Mouse (Mus musculus) kidney, adult 2 months (tissue): Measurements from ENCODE around the gene Rnf214. TPM values are rescaled to one million over a fixed set of nuclear protein-coding genes. Genes with fewer than 3 reads are reported as not detected.
"Not testable (repeated sequence)": the region's sequence is repeated elsewhere in the genome, so short reads cannot be mapped to it uniquely, and the experiment has no call there.

Experiments used
- DNase-seq: peaks from one replicate; pipeline ENCODE4 v3.0.0; 2021
- H3K27ac ChIP-seq: fragments of 200-500 bp; 2 replicates; pipeline ENCODE4 v1.5.1; 2012; ENCODE audit warnings: low read depth, low read length, control low read depth, inconsistent platforms; ENCODE audit not compliant: insufficient read depth
- H3K27me3 ChIP-seq: fragments of 200-500 bp; replicated peaks from 2 replicates; pipeline ENCODE4 v1.6.1; 2012; ENCODE audit warnings: mild to moderate bottlenecking, moderate library complexity, low read length, inconsistent platforms; ENCODE audit not compliant: control insufficient read depth, insufficient read depth
- H3K36me3 ChIP-seq: fragments of 200-500 bp; 2 replicates; pipeline ENCODE4 v1.6.1; 2012; ENCODE audit warnings: mild to moderate bottlenecking, moderate library complexity, low read length, inconsistent platforms; ENCODE audit not compliant: control insufficient read depth, insufficient read depth
- H3K4me1 ChIP-seq: fragments of 200-500 bp; 2 replicates; pipeline ENCODE4 v1.6.1; 2011; ENCODE audit warnings: low read length; ENCODE audit not compliant: control insufficient read depth, insufficient read depth
- H3K4me3 ChIP-seq: fragments of 200-500 bp; 2 replicates; pipeline ENCODE4 v1.5.1; 2011; ENCODE audit warnings: mild to moderate bottlenecking, low read depth, low read length, control low read depth; ENCODE audit not compliant: insufficient read depth
- CTCF ChIP-seq: fragments of 200-500 bp; conservative IDR thresholded peaks from 2 replicates; pipeline ENCODE4 v1.5.1; 2011; ENCODE audit warnings: low read depth, mild to moderate bottlenecking, control low read depth, low read length, moderate library complexity, mixed read lengths; ENCODE audit not compliant: insufficient read depth, insufficient read length
- POLR2A ChIP-seq: fragments of 200-500 bp; IDR thresholded peaks from one replicate; pipeline ENCODE4 v1.6.1; 2011; ENCODE audit warnings: low read depth, low read length, control low read depth
- WGBS: fragments of 180-500 bp; shearing (Covaris S2); methylation state at CpG from one replicate; pipeline ENCODE4 v1.1.7; 2018; 5-methylcytosine and 5-hydroxymethylcytosine counted together
- polyA plus RNA-seq: library from polyadenylated mRNA; depleted of rRNA; stranded (reverse); fragments of >200 nt; gene quantifications from 2 replicates; pipeline ENCODE4 v1.2.3, GENCODE M21; 2012

Gene Rnf214
- polyA plus RNA-seq, 1 experiment: 17.0 TPM

DNA sequence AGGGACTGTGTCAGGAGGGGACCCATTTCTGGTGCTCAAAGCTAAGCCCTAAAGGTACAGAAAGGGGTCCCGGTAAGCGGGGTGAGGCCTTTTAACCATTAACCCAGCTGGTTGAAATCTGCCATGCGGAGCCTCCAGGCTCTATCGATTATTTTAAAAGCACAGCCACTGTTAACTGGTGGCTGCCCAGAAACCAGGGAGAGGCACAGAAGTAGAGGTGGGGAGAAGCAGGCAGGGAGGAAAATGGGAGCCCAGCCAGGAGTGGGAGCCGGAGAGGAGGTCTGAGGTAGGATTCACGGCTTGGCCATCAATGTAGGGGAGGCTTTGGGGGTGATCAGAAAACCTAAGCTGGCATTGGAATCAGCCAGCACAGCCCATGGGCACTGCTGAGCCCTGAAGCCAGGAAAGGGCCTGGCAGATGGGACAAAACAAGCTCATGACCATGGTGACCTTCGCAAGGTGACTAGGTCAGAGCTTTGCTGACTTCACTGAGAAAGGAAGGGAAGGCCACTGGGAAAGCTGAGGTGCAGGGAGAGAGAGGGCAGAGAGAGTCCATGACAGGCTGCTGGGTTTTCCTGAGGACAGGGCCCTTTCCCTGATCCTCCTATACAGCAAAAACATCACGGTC is 56.1 kb downstream of the Rnf214 start:
- no peaks in the 10 kb centered on the region for H3K27me3 ChIP-seq
- no peak overlapping the region for H3K4me3 ChIP-seq
- H3K36me3 ChIP-seq: no peaks in the 10 kb centered on the region
- H3K27ac ChIP-seq: peak overlapping the region; percentile 41
- peaks cover 11% of the 10 kb centered on the region for H3K4me1 ChIP-seq
- TF ChIP-seq CTCF (no peak), POLR2A (no peak)
- WGBS: 31% methylated on average over 8 of the region's 8 CpGs
- peak; percentile 25 for DNase-seq

DNA sequence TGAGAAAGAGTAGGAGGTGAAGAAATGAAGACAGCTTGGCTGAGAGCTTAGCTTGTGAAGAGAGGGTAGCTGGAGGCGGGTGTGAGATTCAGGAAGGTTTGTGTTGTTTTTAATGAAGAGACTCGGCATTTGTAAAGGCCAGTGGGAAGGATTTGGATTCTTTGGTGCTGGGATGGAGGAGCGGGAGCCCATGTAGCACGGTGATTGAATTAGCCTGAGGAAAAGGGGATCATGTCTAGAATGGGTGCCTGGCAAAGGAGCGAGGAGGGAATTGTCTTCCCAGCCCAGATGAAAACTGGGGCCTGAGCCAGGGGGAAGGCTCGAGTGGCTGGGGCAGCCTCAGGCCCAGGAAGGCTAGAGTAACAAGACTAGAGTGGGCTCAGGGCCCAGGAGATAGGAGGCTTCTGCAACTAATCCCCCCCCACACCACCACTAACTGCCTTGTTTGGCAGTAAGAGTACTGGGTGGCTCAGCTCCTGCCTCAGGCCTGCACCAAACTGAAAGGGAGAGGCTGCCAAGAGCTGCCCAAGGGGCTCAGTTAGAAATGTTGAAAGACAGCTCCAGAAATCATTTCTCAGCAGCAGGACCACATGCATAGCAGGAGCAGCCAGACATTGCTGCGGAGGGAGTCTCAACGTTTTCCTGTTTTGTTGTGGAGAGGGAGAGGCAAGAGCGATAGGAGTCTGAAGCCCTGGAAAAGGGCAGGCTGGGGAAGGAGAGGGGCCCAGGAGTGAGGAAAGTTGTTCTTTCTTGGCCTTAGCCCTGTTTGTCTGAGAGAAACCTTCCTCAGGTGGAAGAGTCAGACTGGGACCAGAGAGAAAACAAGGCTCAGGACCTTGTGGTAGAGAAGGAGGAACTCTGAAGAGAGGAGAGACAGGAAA is 56.9 kb downstream of the Rnf214 start:
- peak; percentile 15 for DNase-seq
- WGBS: 50% methylated on average over 9 of the region's 9 CpGs
- no peak for TF ChIP-seq POLR2A
- TF ChIP-seq CTCF: no peak
- no peak overlapping the region for H3K4me3 ChIP-seq
- peaks cover 11% of the 10 kb centered on the region for H3K4me1 ChIP-seq
- peak overlapping the region; percentile 41 for H3K27ac ChIP-seq
- no peaks in the 10 kb centered on the region for H3K36me3 ChIP-seq
- no peaks in the 10 kb centered on the region for H3K27me3 ChIP-seq

GRCm38 (mm10) chr9:45846891-45847460 is 59.7 kb downstream of the Rnf214 start:
- 73% methylated on average over 5 of the region's 5 CpGs for WGBS
- TF ChIP-seq CTCF (no peak), POLR2A (no peak)
- H3K4me1 ChIP-seq: peaks cover 11% of the 10 kb centered on the region

DNA sequence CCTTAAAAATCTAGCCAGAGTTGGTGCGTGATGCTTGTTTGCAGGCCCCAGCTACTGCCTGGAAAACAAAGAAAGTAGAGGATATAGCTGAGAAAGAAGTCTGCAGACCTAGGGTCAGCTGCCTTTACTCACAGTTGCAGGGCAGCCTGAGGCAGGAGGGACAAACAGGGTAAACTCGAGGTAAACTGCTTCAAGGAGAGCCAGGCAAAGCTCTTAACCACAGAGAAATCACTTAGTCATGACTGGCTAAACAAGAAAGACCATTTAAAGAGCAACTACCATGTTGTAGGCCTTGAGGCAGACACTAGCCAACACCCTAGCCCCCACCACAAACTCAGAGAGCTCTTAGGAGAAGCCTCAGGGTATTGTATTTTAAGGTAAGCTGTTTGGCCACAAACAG is 60.5 kb downstream of the Rnf214 start:
- H3K4me1 ChIP-seq, H3K36me3 ChIP-seq: not testable (repeated sequence)
- WGBS: 45% methylated on average over 2 of the region's 2 CpGs

More at GRCm38 (mm10) chr9:45846891-45847460, 59.7 kb downstream of the Rnf214 start:
- no peak overlapping the region for H3K4me3 ChIP-seq
- DNase-seq: no peak
- no peaks in the 10 kb centered on the region for H3K36me3 ChIP-seq
- no peaks in the 10 kb centered on the region for H3K27me3 ChIP-seq
- H3K27ac ChIP-seq: no peak overlapping the region

GRCm38 (mm10) chr9:45845541-45845940 is 61.2 kb downstream of the Rnf214 start:
- DNase-seq: no peak
- 88% methylated on average over 3 of the region's 3 CpGs for WGBS
- Histone ChIP-seq H3K4me3 (no peak overlapping the region), H3K27me3 (no peaks in the 10 kb centered on the region), H3K36me3 (no peaks in the 10 kb centered on the region), H3K4me1 (peaks cover 1% of the 10 kb centered on the region), H3K27ac (no peak overlapping the region)
- TF ChIP-seq POLR2A (no peak), CTCF (no peak)

More for the DNA sequence above, 60.5 kb downstream of the Rnf214 start:
- not testable (repeated sequence) for H3K27me3 ChIP-seq, H3K27ac ChIP-seq, H3K4me3 ChIP-seq, DNase-seq

- 62% methylated on average over 1 of the region's 1 CpGs for WGBS
- TF ChIP-seq POLR2A: no peak
- no peak for TF ChIP-seq CTCF
Measured at GRCm38 (mm10) chr9:45843780-45844179, 62.9 kb downstream of the Rnf214 start.

DNA sequence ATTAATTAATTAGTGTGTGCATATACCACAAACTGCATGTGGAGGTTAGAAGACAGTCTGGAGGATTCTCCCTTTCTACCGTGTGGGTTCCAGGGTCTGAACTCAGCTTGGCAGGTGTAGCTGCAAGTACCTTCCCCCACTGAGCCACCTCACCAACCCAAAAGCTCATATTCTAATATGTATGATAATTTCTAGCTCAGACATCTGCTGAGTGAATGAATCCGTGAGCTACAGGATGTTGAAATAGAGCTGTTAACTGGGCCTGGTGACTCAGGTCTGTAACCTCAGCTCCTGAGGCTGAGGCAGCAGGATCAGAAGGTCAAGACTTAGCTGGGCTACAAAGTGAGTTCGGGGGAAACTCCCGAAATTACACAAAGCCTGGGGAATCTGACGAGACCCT is 63.7 kb downstream of the Rnf214 start:
- Histone ChIP-seq H3K36me3 (no peaks in the 10 kb centered on the region), H3K4me3 (no peak overlapping the region), H3K4me1 (peaks cover 9% of the 10 kb centered on the region), H3K27me3 (no peaks in the 10 kb centered on the region), H3K27ac (no peak overlapping the region)
- DNase-seq: no peak
- 69% methylated on average over 5 of the region's 5 CpGs for WGBS
- TF ChIP-seq POLR2A (no peak), CTCF (no peak)

More at GRCm38 (mm10) chr9:45843780-45844179, 62.9 kb downstream of the Rnf214 start:
- Histone ChIP-seq H3K36me3 (no peaks in the 10 kb centered on the region), H3K4me3 (no peak overlapping the region), H3K4me1 (peaks cover 9% of the 10 kb centered on the region), H3K27me3 (no peaks in the 10 kb centered on the region), H3K27ac (no peak overlapping the region)
- DNase-seq: no peak
